Mouse (Mus musculus): ENCODE results near the gene Foxc2. TPM values are rescaled to one million over a fixed set of nuclear protein-coding genes. Genes with fewer than 3 reads are reported as not detected.

Gene Foxc2
- polyA plus RNA-seq, 1 experiment from 2014 or later: 1.5 TPM

DNA sequence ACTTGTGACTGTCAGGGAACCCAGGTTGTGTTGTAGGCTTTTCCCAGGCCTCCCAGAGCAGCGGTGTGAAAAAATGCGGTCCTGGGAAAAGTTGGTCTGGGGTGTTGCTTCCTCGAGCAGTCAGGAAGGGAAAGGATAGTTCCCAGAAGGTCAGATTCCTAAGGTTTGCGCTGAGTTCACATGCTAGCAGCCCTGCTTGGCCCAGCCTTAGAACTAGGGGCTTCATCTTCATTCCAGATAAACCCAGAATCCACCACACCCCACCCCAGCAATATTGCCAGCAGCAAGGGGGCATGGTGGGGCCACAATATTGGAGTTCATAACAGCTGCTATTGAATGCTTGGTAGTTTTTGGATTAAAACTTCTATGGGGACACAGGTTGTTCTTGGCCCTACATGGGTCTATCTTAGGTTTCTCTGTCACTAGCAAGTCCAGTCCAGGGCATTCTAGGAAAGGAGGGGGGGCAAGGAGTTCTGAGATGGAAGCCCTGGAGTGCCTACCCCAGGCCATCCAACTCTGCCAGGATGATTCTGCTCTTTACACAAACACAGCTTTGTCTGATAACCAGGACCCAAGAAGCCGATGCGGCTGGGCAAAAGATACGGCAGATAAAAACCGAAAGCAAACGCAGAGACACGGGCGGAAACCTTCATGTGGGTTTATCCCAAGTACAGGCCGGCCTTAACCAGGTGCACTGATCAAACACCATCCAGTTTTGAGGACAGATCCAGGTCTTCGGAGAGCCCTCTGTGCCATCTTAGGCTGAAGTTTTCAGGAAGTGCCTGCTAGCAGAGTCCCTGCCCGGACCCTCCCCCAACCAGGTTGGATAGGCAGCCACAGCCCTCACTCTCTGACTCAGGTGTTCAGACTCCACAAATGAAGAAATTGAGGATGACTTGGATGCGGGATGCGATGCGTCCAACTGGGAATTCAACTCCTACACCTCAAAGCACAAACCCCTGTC is 4.8 kb downstream of the Foxc2 start:
- no peak for ATAC-seq (ENCODE audit: low FRiP score, low TSS enrichment)
- Histone ChIP-seq H3K4me3 (replicated peaks; ENCODE audit: low read depth, low read length) (no peak overlapping the region), H3K36me3 (ENCODE audit: control insufficient read depth, insufficient read depth, low read length) (no peaks in the 10 kb centered on the region), H3K27ac (replicated peaks; ENCODE audit: low read depth, low read length) (no peak overlapping the region), H3K4me2 (ENCODE audit: low read length) (no peak overlapping the region), H3K4me1 (ENCODE audit: control insufficient read depth, insufficient read depth, low read length) (peaks cover 3% of the 10 kb centered on the region; the same call in 1 of the 2 replicates), H3K9me3 (ENCODE audit: control insufficient read depth, low read length) (no peaks in the 10 kb centered on the region), H3K27me3 (ENCODE audit: control insufficient read depth, insufficient read depth, low read length) (peaks cover 98% of the 10 kb centered on the region), H3K9ac (replicated peaks; ENCODE audit: low read length) (no peak overlapping the region)
- DNase-seq: no peak
- 4% methylated on average over 17 of the region's 17 CpGs for WGBS

DNA sequence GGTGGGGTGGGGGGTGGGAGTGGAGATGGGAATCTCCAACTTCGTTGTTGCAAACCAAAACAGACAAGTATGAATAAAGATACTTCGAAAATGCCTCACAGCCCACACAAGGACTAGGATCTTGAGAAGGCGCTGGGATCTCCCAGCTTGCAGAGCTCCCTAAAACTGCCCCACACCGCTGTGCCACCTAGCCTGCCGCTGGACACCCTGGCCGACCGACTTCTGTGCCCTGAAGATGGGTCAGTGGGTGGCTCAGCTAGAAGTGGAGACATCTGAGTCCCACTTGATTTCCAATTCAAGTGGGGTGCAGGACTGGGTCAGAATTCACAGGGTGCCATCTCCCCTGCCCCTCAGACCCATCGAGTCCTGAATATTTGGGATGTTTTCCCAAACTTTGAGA is 5.7 kb downstream of the Foxc2 start:
- no peak for ATAC-seq (ENCODE audit: low FRiP score, low TSS enrichment)
- H3K4me1 ChIP-seq (ENCODE audit: control insufficient read depth, insufficient read depth, low read length): no peaks in the 10 kb centered on the region
- no peak for DNase-seq
- H3K4me3 ChIP-seq (replicated peaks; ENCODE audit: low read depth, low read length): no peak overlapping the region
- 1% methylated on average over 8 of the region's 8 CpGs for WGBS
- H3K27me3 ChIP-seq (ENCODE audit: control insufficient read depth, insufficient read depth, low read length): peaks cover 98% of the 10 kb centered on the region
- H3K27ac ChIP-seq (replicated peaks; ENCODE audit: low read depth, low read length): no peak overlapping the region
- H3K9ac ChIP-seq (replicated peaks; ENCODE audit: low read length): no peak overlapping the region
- no peaks in the 10 kb centered on the region for H3K36me3 ChIP-seq (ENCODE audit: control insufficient read depth, insufficient read depth, low read length)
- H3K4me2 ChIP-seq (ENCODE audit: low read length): no peak overlapping the region
- no peaks in the 10 kb centered on the region for H3K9me3 ChIP-seq (ENCODE audit: control insufficient read depth, low read length)

DNA sequence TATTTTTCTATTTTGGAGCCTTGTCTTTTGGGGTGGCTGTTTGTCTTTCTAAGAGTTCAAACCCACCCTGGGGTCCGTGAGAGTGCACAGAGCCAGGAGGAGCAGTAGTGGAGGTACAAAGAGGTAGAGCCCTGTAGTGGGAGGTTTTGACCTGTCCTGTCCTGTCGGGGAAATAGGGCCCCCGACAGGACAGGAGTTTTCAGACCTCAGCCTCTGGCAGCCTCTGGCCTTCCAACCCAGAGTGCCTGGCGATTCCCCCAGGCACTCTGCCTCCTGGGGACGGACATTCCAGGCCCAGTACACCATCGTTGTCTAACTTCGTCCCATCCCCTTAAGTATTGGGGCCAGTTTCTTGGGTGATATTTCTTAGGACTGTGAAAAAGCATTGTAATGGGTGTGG is 6.4 kb downstream of the Foxc2 start:
- H3K4me1 ChIP-seq (ENCODE audit: control insufficient read depth, insufficient read depth, low read length): no peaks in the 10 kb centered on the region
- 1% methylated on average over 7 of the region's 7 CpGs for WGBS
- ATAC-seq (ENCODE audit: low FRiP score, low TSS enrichment) (no peak), DNase-seq (no peak)
- H3K9ac ChIP-seq (replicated peaks; ENCODE audit: low read length): no peak overlapping the region
- H3K27ac ChIP-seq (replicated peaks; ENCODE audit: low read depth, low read length): no peak overlapping the region
- no peak overlapping the region for H3K4me3 ChIP-seq (replicated peaks; ENCODE audit: low read depth, low read length)
- no peaks in the 10 kb centered on the region for H3K36me3 ChIP-seq (ENCODE audit: control insufficient read depth, insufficient read depth, low read length)
- H3K4me2 ChIP-seq (ENCODE audit: low read length): no peak overlapping the region
- H3K27me3 ChIP-seq (ENCODE audit: control insufficient read depth, insufficient read depth, low read length): peaks cover 98% of the 10 kb centered on the region
- H3K9me3 ChIP-seq (ENCODE audit: control insufficient read depth, low read length): no peaks in the 10 kb centered on the region

DNA sequence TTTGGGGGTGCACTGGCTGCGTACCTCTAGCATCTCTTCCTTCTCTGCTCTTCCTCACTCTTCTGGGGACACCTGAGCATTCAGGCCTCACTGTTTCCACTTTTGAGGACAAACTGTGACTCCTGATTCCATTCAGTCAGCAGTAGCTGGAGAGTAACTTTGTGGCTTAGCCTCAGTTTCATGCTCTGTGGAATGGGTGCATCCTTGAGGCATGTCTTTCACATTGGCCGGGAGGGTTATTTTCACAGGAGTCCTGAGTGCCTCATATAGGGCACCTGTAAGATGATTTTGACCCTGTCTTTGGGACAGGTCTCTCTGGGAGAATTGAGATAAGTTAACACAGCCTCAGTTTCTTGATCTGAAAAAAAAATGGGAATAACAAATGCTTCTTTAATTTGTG is 7.1 kb downstream of the Foxc2 start:
- Histone ChIP-seq H3K4me2 (ENCODE audit: low read length) (no peak overlapping the region), H3K4me3 (replicated peaks; ENCODE audit: low read depth, low read length) (no peak overlapping the region), H3K36me3 (ENCODE audit: control insufficient read depth, insufficient read depth, low read length) (no peaks in the 10 kb centered on the region), H3K27ac (replicated peaks; ENCODE audit: low read depth, low read length) (no peak overlapping the region), H3K9ac (replicated peaks; ENCODE audit: low read length) (no peak overlapping the region), H3K4me1 (ENCODE audit: control insufficient read depth, insufficient read depth, low read length) (no peaks in the 10 kb centered on the region; the same call in 1 of the 2 replicates), H3K27me3 (ENCODE audit: control insufficient read depth, insufficient read depth, low read length) (peaks cover 98% of the 10 kb centered on the region), H3K9me3 (ENCODE audit: control insufficient read depth, low read length) (no peaks in the 10 kb centered on the region)
- ATAC-seq (ENCODE audit: low FRiP score, low TSS enrichment) (no peak), DNase-seq (no peak)
- WGBS: 16% methylated on average over 2 of the region's 2 CpGs

DNA sequence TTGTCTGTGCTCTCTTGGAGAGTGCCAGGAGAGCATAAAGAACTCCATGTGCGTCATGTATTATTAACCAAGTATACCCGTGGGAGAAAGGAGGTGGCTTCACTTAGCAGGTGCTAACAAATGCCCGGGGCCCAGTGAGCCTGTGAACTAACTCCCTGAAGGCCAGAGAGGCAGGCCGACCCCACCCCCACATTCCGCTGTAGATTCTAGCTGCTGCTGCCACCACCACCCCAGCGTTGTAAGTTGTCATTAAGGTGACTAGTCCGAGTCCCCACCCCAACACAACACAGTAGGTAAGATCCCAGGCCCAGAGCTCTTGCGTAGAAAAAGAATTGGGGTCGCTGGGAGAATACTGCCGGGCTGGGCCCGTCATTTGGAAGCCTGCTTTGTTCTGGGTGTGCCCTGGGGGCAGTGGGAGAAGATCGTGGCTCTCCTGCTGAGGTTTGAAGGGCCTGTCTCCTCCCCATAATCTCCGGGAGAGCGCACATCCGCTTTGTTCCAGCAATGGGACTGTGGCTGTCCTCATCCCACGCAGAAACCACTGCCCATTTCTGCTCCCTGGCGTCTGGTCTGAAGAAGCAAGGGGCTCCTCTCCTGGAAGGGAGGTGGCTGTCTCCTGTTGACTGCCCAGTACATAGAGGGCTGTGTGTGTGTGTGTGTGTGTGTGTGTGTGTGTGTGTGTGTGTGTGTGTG is 8.7 kb downstream of the Foxc2 start:
- no peak overlapping the region for H3K27ac ChIP-seq (replicated peaks; ENCODE audit: low read depth, low read length)
- no peak overlapping the region for H3K4me3 ChIP-seq (replicated peaks; ENCODE audit: low read depth, low read length)
- DNase-seq (no peak), ATAC-seq (ENCODE audit: low FRiP score, low TSS enrichment) (no peak)
- H3K4me1 ChIP-seq (ENCODE audit: control insufficient read depth, insufficient read depth, low read length): peaks cover 4% of the 10 kb centered on the region; the same call in 1 of the 2 replicates
- peaks cover 99% of the 10 kb centered on the region for H3K27me3 ChIP-seq (ENCODE audit: control insufficient read depth, insufficient read depth, low read length)
- 2% methylated on average over 17 of the region's 17 CpGs for WGBS
- no peaks in the 10 kb centered on the region for H3K9me3 ChIP-seq (ENCODE audit: control insufficient read depth, low read length)
- H3K4me2 ChIP-seq (ENCODE audit: low read length): no peak overlapping the region
- no peaks in the 10 kb centered on the region for H3K36me3 ChIP-seq (ENCODE audit: control insufficient read depth, insufficient read depth, low read length)
- no peak overlapping the region for H3K9ac ChIP-seq (replicated peaks; ENCODE audit: low read length)

DNA sequence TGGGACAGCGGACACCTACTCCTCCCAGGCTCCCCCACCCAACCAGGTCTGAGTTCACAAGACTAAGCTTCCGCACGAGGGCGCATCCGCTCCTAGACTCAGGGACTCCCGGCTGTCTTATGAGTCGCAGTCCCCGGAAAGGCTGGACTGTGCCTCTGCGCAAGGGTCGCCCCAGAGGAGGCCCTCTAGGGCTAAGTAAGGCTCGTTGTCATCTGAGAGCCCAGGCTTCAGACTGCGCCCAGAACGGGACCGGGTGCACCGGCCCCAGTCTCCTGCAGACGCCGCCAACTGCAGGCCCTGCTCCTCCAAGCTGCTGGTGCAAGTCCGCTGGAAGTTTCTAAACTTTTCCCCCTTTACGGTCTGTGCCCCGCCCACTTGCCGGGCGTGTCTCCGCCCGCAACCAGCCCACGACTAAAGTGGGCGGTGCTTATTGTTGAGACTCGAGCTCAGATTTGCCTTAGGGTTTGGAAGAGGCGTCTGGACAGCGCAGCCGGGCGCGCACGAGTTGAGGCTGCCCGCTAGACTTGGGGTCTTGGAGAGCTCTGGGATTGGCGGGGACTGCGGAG is 9.4 kb downstream of the Foxc2 start:
- Histone ChIP-seq H3K4me3 (replicated peaks; ENCODE audit: low read depth, low read length) (0 out of 2 replicates have a peak overlapping the region, but pooled peaks have one; percentile 3), H3K4me2 (ENCODE audit: low read length) (peak overlapping the region; percentile 40), H3K9ac (replicated peaks; ENCODE audit: low read length) (no peak overlapping the region), H3K4me1 (ENCODE audit: control insufficient read depth, insufficient read depth, low read length) (peaks cover 4% of the 10 kb centered on the region; the same call in 1 of the 2 replicates), H3K27ac (replicated peaks; ENCODE audit: low read depth, low read length) (no peak overlapping the region), H3K9me3 (ENCODE audit: control insufficient read depth, low read length) (no peaks in the 10 kb centered on the region), H3K27me3 (ENCODE audit: control insufficient read depth, insufficient read depth, low read length) (peaks cover 99% of the 10 kb centered on the region), H3K36me3 (ENCODE audit: control insufficient read depth, insufficient read depth, low read length) (no peaks in the 10 kb centered on the region)
- WGBS: under 1% methylated on average over 36 of the region's 36 CpGs
- DNase-seq (peak; percentile 82), ATAC-seq (ENCODE audit: low FRiP score, low TSS enrichment) (no peak)

DNA sequence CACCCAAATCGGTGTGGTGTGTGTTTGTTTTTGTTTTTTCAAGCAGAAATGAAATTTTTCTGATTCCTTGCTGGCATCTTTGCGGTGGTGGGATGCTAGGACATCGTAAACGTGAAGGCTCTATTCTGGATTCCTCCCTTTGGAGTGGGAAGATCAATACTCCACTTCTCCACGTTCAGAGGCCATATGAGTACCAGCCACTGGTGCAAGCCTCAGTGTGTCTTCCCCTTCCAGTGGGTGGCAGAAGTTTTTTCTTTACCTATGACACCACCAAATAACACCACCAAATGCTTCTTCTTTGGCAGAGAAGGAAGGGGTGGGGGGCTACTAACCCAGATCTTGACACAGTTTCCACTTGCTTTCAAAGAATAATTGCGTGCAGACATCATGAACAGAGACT is 10.2 kb downstream of the Foxc2 start:
- H3K9me3 ChIP-seq (ENCODE audit: control insufficient read depth, low read length): no peaks in the 10 kb centered on the region
- WGBS: 5% methylated on average over 6 of the region's 6 CpGs
- peaks cover 99% of the 10 kb centered on the region for H3K27me3 ChIP-seq (ENCODE audit: control insufficient read depth, insufficient read depth, low read length)
- ATAC-seq (ENCODE audit: low FRiP score, low TSS enrichment) (no peak), DNase-seq (no peak)
- H3K4me2 ChIP-seq (ENCODE audit: low read length): no peak overlapping the region
- no peak overlapping the region for H3K27ac ChIP-seq (replicated peaks; ENCODE audit: low read depth, low read length)
- no peak overlapping the region for H3K4me3 ChIP-seq (replicated peaks; ENCODE audit: low read depth, low read length)
- H3K4me1 ChIP-seq (ENCODE audit: control insufficient read depth, insufficient read depth, low read length): peaks cover 4% of the 10 kb centered on the region; the same call in 1 of the 2 replicates
- no peaks in the 10 kb centered on the region for H3K36me3 ChIP-seq (ENCODE audit: control insufficient read depth, insufficient read depth, low read length)
- H3K9ac ChIP-seq (replicated peaks; ENCODE audit: low read length): no peak overlapping the region

DNA sequence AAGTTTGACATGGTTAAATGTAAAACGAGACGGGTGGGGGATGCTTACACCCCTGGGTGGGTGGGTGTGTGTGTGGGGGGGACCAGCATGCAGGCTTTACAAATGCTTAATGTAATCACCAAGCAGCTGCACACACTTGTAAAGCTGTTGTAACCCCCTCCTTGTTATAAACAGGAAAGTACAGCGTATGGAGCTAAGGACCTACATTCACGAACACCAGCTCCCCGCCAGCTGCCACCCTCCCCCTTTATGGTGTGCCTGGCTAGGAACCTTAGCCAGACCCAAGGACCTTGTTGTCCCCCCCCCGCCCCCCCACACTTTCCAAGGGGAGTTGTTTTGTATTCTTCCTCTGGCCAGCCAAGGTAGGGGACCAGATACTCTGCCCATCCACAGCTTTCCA is 10.7 kb downstream of the Foxc2 start:
- Histone ChIP-seq H3K9ac (replicated peaks; ENCODE audit: low read length) (no peak overlapping the region), H3K36me3 (ENCODE audit: control insufficient read depth, insufficient read depth, low read length) (no peaks in the 10 kb centered on the region), H3K4me3 (replicated peaks; ENCODE audit: low read depth, low read length) (no peak overlapping the region), H3K27ac (replicated peaks; ENCODE audit: low read depth, low read length) (no peak overlapping the region), H3K4me1 (ENCODE audit: control insufficient read depth, insufficient read depth, low read length) (peaks cover 4% of the 10 kb centered on the region; the same call in 1 of the 2 replicates), H3K27me3 (ENCODE audit: control insufficient read depth, insufficient read depth, low read length) (peaks cover 95% of the 10 kb centered on the region), H3K9me3 (ENCODE audit: control insufficient read depth, low read length) (no peaks in the 10 kb centered on the region), H3K4me2 (ENCODE audit: low read length) (no peak overlapping the region)
- ATAC-seq (ENCODE audit: low FRiP score, low TSS enrichment) (no peak), DNase-seq (no peak)
- WGBS: 2% methylated on average over 6 of the region's 6 CpGs

Data from midbrain, embryonic 14.5 days (tissue).